Mouse (Mus musculus): ENCODE results near the gene Olfr773. TPM values are rescaled to one million over a fixed set of nuclear protein-coding genes. Genes with fewer than 3 reads are reported as not detected.

Gene Olfr773
- not detected for polyA plus RNA-seq (2017; shearing (Covaris generic))

DNA sequence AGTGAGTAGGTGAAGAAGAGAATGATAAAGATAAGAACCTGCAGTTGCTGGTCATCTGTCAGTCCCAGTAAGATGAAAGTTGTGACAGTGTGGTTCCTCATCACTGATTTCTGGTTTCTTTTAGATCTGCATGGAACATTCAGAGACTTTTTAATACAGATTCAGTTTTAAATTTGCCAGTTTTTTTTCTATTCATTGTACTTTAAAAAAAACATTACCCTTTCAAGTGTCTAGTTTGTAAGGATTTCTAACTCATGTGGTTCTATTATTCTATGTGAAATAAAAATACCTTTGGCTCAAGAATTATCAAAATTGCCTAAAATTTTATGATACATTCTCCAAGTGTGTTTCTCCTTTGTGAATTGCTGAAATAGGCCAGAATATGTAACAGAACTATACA lies at the start of gene Olfr773:
Olfr773 (minus strand) TSS at position 101 of the 400 bp plus-strand sequence.

GRCm38 (mm10) chr10:129235904-129236303 lies 48.7 kb upstream of the Olfr773 start, which contains the start of gene Olfr774:
Olfr774 (plus strand) TSS chr10:129236204.

DNA sequence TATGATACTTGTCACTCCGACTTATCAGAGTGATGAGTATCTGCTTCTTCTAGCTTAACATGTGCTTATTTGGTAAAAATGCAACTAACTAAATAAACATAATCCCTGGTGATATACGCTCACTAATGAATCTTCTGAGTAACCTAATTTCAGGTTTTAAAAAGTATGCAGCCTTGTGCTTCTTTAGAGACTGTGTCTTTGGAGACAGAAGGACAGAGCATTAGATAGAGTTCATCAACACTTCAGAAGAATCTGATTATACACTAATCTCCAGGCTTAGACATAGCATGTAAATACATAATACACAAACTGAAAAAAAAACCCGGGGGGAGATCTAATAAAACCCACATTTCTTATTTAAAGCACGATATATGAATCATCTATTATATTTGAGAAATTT lies 9.4 kb downstream of the Olfr773 start, which contains the start of gene Olfr772:
Olfr772 (minus strand) TSS at position 101 of the 400 bp plus-strand sequence.

DNA sequence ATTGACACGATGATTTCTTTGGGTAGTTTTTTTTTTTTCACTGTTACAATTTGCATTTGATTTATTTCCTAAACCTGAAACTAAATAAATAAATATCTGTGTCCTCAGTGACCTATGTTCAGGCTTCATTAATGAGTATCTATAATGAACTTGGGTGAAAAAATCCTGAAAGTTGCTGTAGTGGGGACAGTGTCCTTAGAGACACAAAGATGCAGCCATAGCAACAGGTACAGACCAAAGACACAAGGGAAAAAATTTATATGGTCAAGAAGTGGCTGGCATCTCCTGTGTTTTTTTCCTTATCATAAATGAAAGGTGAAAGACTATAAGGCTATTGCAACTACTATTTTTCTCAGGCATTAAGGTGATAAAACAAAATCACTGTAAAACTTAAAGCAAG lies 22.6 kb downstream of the Olfr773 start, which contains the start of gene Olfr771:
Olfr771 (minus strand) TSS at position 101 of the 400 bp plus-strand sequence.

DNA sequence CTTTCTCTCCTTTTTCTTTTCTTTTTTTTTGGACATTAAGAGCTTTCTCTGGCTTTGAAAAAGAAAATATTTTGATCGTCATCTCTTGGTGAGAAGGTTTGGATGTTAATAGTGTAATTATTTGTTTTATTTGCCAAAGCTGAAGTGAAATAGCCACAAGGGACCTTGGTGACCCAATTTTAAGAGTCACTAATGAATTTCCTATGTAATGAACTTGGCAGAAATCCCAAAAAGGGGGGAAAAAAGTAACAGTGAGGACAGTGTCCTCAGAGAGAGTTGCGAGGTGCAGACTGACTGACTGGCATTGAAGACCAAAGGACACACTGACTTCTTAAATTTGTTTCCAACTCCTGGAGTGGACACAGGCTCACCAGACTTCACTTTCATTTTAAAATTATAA lies 48.3 kb downstream of the Olfr773 start, which contains the start of gene Olfr770:
Olfr770 (minus strand) TSS at position 101 of the 400 bp plus-strand sequence.

Other genes starting within 250 kb of the Olfr773 start
- gene Mettl7b, start 226.4 kb downstream of the Olfr773 start, polyA plus RNA-seq (2017; shearing (Covaris generic)) = not detected
- gene Olfr9, start 198.0 kb downstream of the Olfr773 start, polyA plus RNA-seq (2017; shearing (Covaris generic)) = under 1 TPM in 1 of 2 experiments, not detected in 1; 0.51 TPM
- gene Olfr763, start 176.6 kb downstream of the Olfr773 start, polyA plus RNA-seq (2017; shearing (Covaris generic)) = not detected
- not detected for gene Olfr764-ps1, start 147.5 kb downstream of the Olfr773 start, polyA plus RNA-seq (2017; shearing (Covaris generic))
- not detected for gene Olfr765, start 137.4 kb downstream of the Olfr773 start, polyA plus RNA-seq (2017; shearing (Covaris generic))
- under 1 TPM in 1 of 2 experiments, not detected in 1; 0.22 TPM for gene Olfr766-ps1, start 118.4 kb downstream of the Olfr773 start, polyA plus RNA-seq (2017; shearing (Covaris generic))
- gene Olfr767, start 104.5 kb downstream of the Olfr773 start, polyA plus RNA-seq (2017; shearing (Covaris generic)) = under 1 TPM; 0.04 to 0.11 TPM
- gene Olfr768, start 88.0 kb downstream of the Olfr773 start, polyA plus RNA-seq (2017; shearing (Covaris generic)) = not detected
- not detected for gene Olfr769, start 69.6 kb downstream of the Olfr773 start, polyA plus RNA-seq (2017; shearing (Covaris generic))
- 1 to 10 TPM in 1 of 2 experiments, under 1 TPM in 1; 0.17 to 1.2 TPM for gene Olfr770, start 48.4 kb downstream of the Olfr773 start, polyA plus RNA-seq (2017; shearing (Covaris generic))
- not detected for gene Olfr771, start 22.7 kb downstream of the Olfr773 start, polyA plus RNA-seq (2017; shearing (Covaris generic))
- gene Olfr772, start 9.5 kb downstream of the Olfr773 start, polyA plus RNA-seq (2017; shearing (Covaris generic)) = under 1 TPM in 1 of 2 experiments, not detected in 1; 0.12 TPM
- gene Olfr774, start 48.8 kb upstream of the Olfr773 start, polyA plus RNA-seq (2017; shearing (Covaris generic)) = not detected
- gene Olfr775, start 61.0 kb upstream of the Olfr773 start, polyA plus RNA-seq (2017; shearing (Covaris generic)) = not detected
- not detected for gene Olfr776, start 71.7 kb upstream of the Olfr773 start, polyA plus RNA-seq (2017; shearing (Covaris generic))
- not detected for gene Olfr777, start 84.1 kb upstream of the Olfr773 start, polyA plus RNA-seq (2017; shearing (Covaris generic))
- gene Olfr780, start 130.7 kb upstream of the Olfr773 start, polyA plus RNA-seq (2017; shearing (Covaris generic)) = under 1 TPM; 0.05 to 0.34 TPM
- under 1 TPM in 1 of 2 experiments, not detected in 1; 0.22 TPM for gene Olfr781, start 141.4 kb upstream of the Olfr773 start, polyA plus RNA-seq (2017; shearing (Covaris generic))
- gene Olfr782, start 161.4 kb upstream of the Olfr773 start, polyA plus RNA-seq (2017; shearing (Covaris generic)) = not detected
- under 1 TPM in 1 of 2 experiments, not detected in 1; 0.12 TPM for gene Olfr784, start 196.7 kb upstream of the Olfr773 start, polyA plus RNA-seq (2017; shearing (Covaris generic))
- gene Olfr785, start 218.0 kb upstream of the Olfr773 start, polyA plus RNA-seq (2017; shearing (Covaris generic)) = under 1 TPM in 1 of 2 experiments, not detected in 1; 0.69 TPM
- gene Olfr786, start 239.9 kb upstream of the Olfr773 start, polyA plus RNA-seq (2017; shearing (Covaris generic)) = not detected